ENCODE assay signal across 16 mouse cellular contexts in the genomic region with DNA sequence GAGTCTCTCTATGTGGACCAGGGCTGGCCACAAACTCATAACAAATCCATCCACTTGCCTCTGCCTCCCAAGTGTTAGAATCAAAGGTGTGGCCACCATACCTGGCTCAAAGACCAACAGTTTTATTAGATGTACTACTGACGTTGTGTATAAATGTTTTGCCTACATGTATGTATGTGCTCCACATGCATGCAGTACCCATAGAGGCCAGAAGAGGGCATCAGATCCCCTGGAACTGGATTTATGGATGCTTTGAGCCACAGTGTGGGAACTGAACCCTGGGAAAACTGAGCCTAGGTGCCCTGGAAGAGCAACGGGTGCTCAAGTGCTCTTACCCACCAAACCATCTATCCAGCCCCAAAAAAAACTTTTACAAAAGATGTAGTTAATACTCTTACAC. TPM values are rescaled to one million over a fixed set of nuclear protein-coding genes. Genes with fewer than 3 reads are reported as not detected.
DNase-seq lines count a peak whose midpoint lies in the region; ATAC-seq and TF ChIP-seq lines count a peak whose summit lies in the region.
"Had no signal": no experiment of that assay in that cellular context is flagged by ENCODE, and none has a peak within 500 bp of the region (broad histone marks: within the 10 kb centered on the region; RNA-seq: fewer than 3 reads in every experiment).

No protein-coding gene starts in this region.

- no peak for TF ChIP-seq POLR2A in heart, adult 2 months (IDR thresholded peaks at IDR 0.05; ENCODE audit: insufficient read depth, low read depth, low read length)

- intact Hi-C loops in heart, adult 2 months (cut with DNase I): no loop called here

- H3K36me3 ChIP-seq in heart, adult 2 months (ENCODE audit: control insufficient read depth, insufficient read depth, low read length): no peaks in the 10 kb centered on the region
- H3K36me3 ChIP-seq in liver, postnatal 0 days (replicated peaks; ENCODE audit: insufficient read depth, low read length): peaks cover 60% of the 10 kb centered on the region
- H3K36me3 ChIP-seq in liver, embryonic 11.5 days (ENCODE audit: control insufficient read depth, insufficient read depth, low read length): peaks cover 8% of the 10 kb centered on the region; the same call in 1 of the 2 replicates
- H3K36me3 ChIP-seq in G1E (replicated peaks): peaks cover 69% of the 10 kb centered on the region

- DNase-seq in heart, adult 2 months: no peak
- DNase-seq in heart, adult 9 months (ENCODE audit: low spot score in 2 of 2): no peak
- peak; percentile 50 for DNase-seq in liver, postnatal 0 days
- no peak for DNase-seq in liver, embryonic 11.5 days (ENCODE audit: low spot score)
- DNase-seq in G1E (ENCODE audit: low spot score): no peak
- DNase-seq in naive thymus-derived CD4-positive, alpha-beta T cell, adult 2 months (ENCODE audit: low read depth): peak; percentile 43
- no peak for DNase-seq in left cerebral cortex, adult 8-10 months (ENCODE audit: low spot score in 2 of 2)
- no peak for DNase-seq in thymus, postnatal 36 days
- DNase-seq: adrenal gland, postnatal 10 days; cerebellum, adult 11-12 months; gastrocnemius, postnatal 25 days; heart, postnatal 10 days; right cerebral cortex, postnatal 25 days had no signal

- H3K9me3 ChIP-seq in liver, postnatal 0 days (ENCODE audit: low read length): no peaks in the 10 kb centered on the region
- H3K9me3 ChIP-seq in liver, embryonic 11.5 days (ENCODE audit: control insufficient read depth, low read length): no peaks in the 10 kb centered on the region; the same call in 1 of the 2 replicates
- peaks cover 7% of the 10 kb centered on the region for H3K9me3 ChIP-seq in G1E (replicated peaks)
- H3K9me3 ChIP-seq: intestine, embryonic 15.5 days; limb, embryonic 15.5 days; neural tube, embryonic 12.5 days had no signal

- H3K9ac ChIP-seq in heart, adult 2 months (ENCODE audit: low read depth, low read length): no peak overlapping the region
- no peak overlapping the region for H3K9ac ChIP-seq in liver, postnatal 0 days (replicated peaks)
- no peak overlapping the region for H3K9ac ChIP-seq in liver, embryonic 11.5 days (ENCODE audit: low read depth, low read length)
- H3K9ac ChIP-seq: intestine, embryonic 15.5 days; limb, embryonic 15.5 days; neural tube, embryonic 12.5 days had no signal

- 93% methylated on average over 2 of the region's 2 CpGs for WGBS in heart, adult 2 months
- 88% methylated on average over 2 of the region's 2 CpGs for WGBS in liver, postnatal 0 days (ENCODE audit: insufficient replicate concordance)
- WGBS in liver, embryonic 11.5 days: 92% methylated on average over 2 of the region's 2 CpGs

- ATAC-seq in liver, postnatal 0 days: no peak
- ATAC-seq in liver, embryonic 11.5 days (replicated peaks; ENCODE audit: low FRiP score): no peak
- no peak for ATAC-seq in G1E (ENCODE audit: extremely low read depth, insufficient number of reproducible peaks, low FRiP score, poor library complexity, severe bottlenecking)
- ATAC-seq: intestine, embryonic 15.5 days had no signal

- H3K4me3 ChIP-seq in heart, adult 2 months: no peak overlapping the region
- H3K4me3 ChIP-seq in liver, postnatal 0 days (ENCODE audit: low read depth, low read length): no peak overlapping the region
- H3K4me3 ChIP-seq in liver, embryonic 11.5 days (ENCODE audit: low read depth, low read length): no peak overlapping the region
- H3K4me3 ChIP-seq in G1E (ENCODE audit: low read depth, low read length): no peak overlapping the region
- H3K4me3 ChIP-seq: intestine, embryonic 15.5 days; limb, embryonic 15.5 days; neural tube, embryonic 12.5 days had no signal

- no peak overlapping the region for H3K27ac ChIP-seq in heart, adult 2 months
- no peak overlapping the region for H3K27ac ChIP-seq in liver, postnatal 0 days (ENCODE audit: low read depth)
- no peak overlapping the region for H3K27ac ChIP-seq in liver, embryonic 11.5 days (ENCODE audit: low read depth, low read length)
- H3K27ac ChIP-seq: intestine, embryonic 15.5 days; limb, embryonic 15.5 days; neural tube, embryonic 12.5 days had no signal

- TF ChIP-seq CTCF in heart, adult 2 months (IDR thresholded peaks at IDR 0.05): peak; percentile 59
- peak; percentile 75 for TF ChIP-seq CTCF in liver, postnatal 0 days (IDR thresholded peaks at IDR 0.05; ENCODE audit: low read depth)
- TF ChIP-seq CTCF in G1E (IDR thresholded peaks at IDR 0.05; ENCODE audit: low read depth, low read length): peak; percentile 67

- H3K4me1 ChIP-seq in heart, adult 2 months (ENCODE audit: control insufficient read depth, insufficient read depth, low read length): peaks cover 5% of the 10 kb centered on the region
- H3K4me1 ChIP-seq in liver, postnatal 0 days (ENCODE audit: insufficient read depth): peaks cover 6% of the 10 kb centered on the region
- H3K4me1 ChIP-seq in liver, embryonic 11.5 days (replicated peaks; ENCODE audit: control insufficient read depth, insufficient read depth, low read length): peaks cover 4% of the 10 kb centered on the region
- H3K4me1 ChIP-seq in G1E (ENCODE audit: insufficient read depth, low read depth, low read length): peaks cover 16% of the 10 kb centered on the region

- H3K79me2 ChIP-seq in heart, adult 2 months (replicated peaks; ENCODE audit: control insufficient read depth, insufficient read depth, low read length): peaks cover 4% of the 10 kb centered on the region

- no peak overlapping the region for H3K4me2 ChIP-seq in liver, postnatal 0 days (ENCODE audit: low read depth, low read length)
- H3K4me2 ChIP-seq in liver, embryonic 11.5 days: no peak overlapping the region
- H3K4me2 ChIP-seq: intestine, embryonic 15.5 days; limb, embryonic 15.5 days; neural tube, embryonic 12.5 days had no signal

- no peak for TF ChIP-seq EP300 in heart, adult 2 months (IDR thresholded peaks at IDR 0.05; ENCODE audit: insufficient read depth, low read depth, low read length)
- TF ChIP-seq EP300 in liver, postnatal 0 days (IDR thresholded peaks at IDR 0.05; ENCODE audit: low read depth): no peak

- H3K27me3 ChIP-seq in heart, adult 2 months (ENCODE audit: control insufficient read depth, insufficient read depth, low read length): no peaks in the 10 kb centered on the region
- H3K27me3 ChIP-seq in liver, postnatal 0 days (ENCODE audit: insufficient read depth, low read length): no peaks in the 10 kb centered on the region
- H3K27me3 ChIP-seq in liver, embryonic 11.5 days (replicated peaks; ENCODE audit: control insufficient read depth, insufficient read depth, low read length): no peaks in the 10 kb centered on the region
- no peaks in the 10 kb centered on the region for H3K27me3 ChIP-seq in G1E (ENCODE audit: insufficient read depth, low read length)
- H3K27me3 ChIP-seq: intestine, embryonic 15.5 days; limb, embryonic 15.5 days; neural tube, embryonic 12.5 days had no signal

RNA-seq across cellular contexts. Expression of a gene that starts 4.7 kb away (rescaled TPM):
- 10 to 100 TPM; 47.1 to 57.9 TPM for total RNA-seq in heart, adult 2 months (2021)
- polyA plus RNA-seq in heart, adult 2 months (2012; rRNA removed): 78.0 and 89.5 TPM in 2 replicates
- polyA plus RNA-seq in liver, postnatal 0 days (2015; fragmentation: Nextera tagmentation; extraction: Ambion mirVana): 28.6 and 30.6 TPM in 2 replicates
- polyA plus RNA-seq in liver, embryonic 11.5 days (2014; fragmentation: Nextera tagmentation; extraction: Ambion mirVana): 36.7 and 38.6 TPM in 2 replicates
- total RNA-seq in G1E (2014; fragmentation: Nextera tagmentation) (13.2 and 16.0 TPM in 2 replicates), G1E (2017) (18.8 and 20.3 TPM in 2 replicates)
- 15.2 and 17.5 TPM in 2 replicates for polyA plus RNA-seq in G1E (2012)
- total RNA-seq in left cerebral cortex, adult 8-10 months (2022): 10 to 100 TPM; 72.9 to 87.1 (median 73.8) TPM

RNA-seq across cellular contexts. Expression of a gene that starts 17.0 kb away (rescaled TPM):
- 10 to 100 TPM; 21.3 to 22.5 TPM for total RNA-seq in heart, adult 2 months (2021)
- polyA plus RNA-seq in heart, adult 2 months (2012; rRNA removed): 7.1 and 11.1 TPM in 2 replicates
- 12.5 and 12.9 TPM in 2 replicates for polyA plus RNA-seq in liver, postnatal 0 days (2015; fragmentation: Nextera tagmentation; extraction: Ambion mirVana)
- 59.5 and 64.2 TPM in 2 replicates for polyA plus RNA-seq in liver, embryonic 11.5 days (2014; fragmentation: Nextera tagmentation; extraction: Ambion mirVana)
- total RNA-seq in G1E (2014; fragmentation: Nextera tagmentation) (43.3 and 57.6 TPM in 2 replicates), G1E (2017) (44.1 and 45.9 TPM in 2 replicates)
- polyA plus RNA-seq in G1E (2012): 5.8 and 7.2 TPM in 2 replicates
- total RNA-seq in left cerebral cortex, adult 8-10 months (2022): 10 to 100 TPM; 34.7 to 41.3 (median 36.6) TPM

Comparison
In these comparisons a context has a peak if more than half of its experiments do, and no peak if none do; other contexts are left out.
1. DNase-seq: peak in liver, postnatal 0 days (single experiment) and naive thymus-derived CD4-positive, alpha-beta T cell, adult 2 months (single experiment); none in heart, adult 2 months (0 of 2), heart, adult 9 months (0 of 2), liver, embryonic 11.5 days (single experiment), G1E (single experiment), left cerebral cortex, adult 8-10 months (0 of 2) and thymus, postnatal 36 days (0 of 2).
2. Peak in every context shown above with its lines, with median percentiles within 50 percentile points of each other: CTCF ChIP-seq.